Mouse (Mus musculus): ENCODE data around the gene Pik3r1. TPM values are rescaled to one million over a fixed set of nuclear protein-coding genes. Genes with fewer than 3 reads are reported as not detected.

Pik3r1 gene
- polyA plus RNA-seq, 1 experiment from 2014 or later: 45.9 TPM

DNA sequence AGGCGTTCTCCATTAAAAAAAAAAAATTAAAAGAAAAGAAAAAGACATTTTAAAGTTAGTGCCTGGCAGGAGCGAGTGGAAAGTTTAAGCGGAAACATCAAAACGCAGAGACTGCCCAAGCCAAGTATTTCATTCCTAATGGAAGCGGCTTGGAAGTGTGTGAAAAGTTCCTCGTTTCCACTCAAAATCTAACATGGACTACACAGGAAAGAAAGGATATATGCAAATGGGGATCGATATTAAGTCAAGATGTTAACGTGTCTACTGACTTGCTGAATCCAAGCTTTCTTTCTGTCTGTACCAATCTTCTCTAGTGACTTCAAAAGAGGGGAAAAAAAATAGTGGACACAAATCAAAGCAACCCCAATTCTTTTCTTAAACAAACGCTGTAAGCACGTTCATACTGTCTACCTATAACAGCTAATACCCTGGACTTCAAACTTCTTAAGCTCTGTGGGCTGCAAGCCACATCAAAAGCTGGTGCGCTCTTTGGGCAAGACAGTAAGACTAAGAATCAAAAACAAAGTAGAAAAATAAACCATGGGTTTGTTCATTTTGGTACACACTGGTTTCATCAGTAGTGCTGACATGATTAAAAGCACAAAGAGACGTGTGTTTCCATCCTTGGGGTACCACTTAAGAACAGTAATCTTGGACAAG lies 54.5 kb downstream of the Pik3r1 start:
- H3K9me3 ChIP-seq (ENCODE audit: control insufficient read depth, low read length): no peaks in the 10 kb centered on the region
- H3K4me2 ChIP-seq (ENCODE audit: low read depth, low read length): no peak overlapping the region
- H3K27ac ChIP-seq (replicated peaks; ENCODE audit: low read depth, low read length): peak overlapping the region; percentile 30
- ATAC-seq (ENCODE audit: low read depth): no peak; the same call in 1 of the 2 replicates
- 49% methylated on average over 12 of the region's 12 CpGs for WGBS
- peaks cover 10% of the 10 kb centered on the region; the same call in 1 of the 2 replicates for H3K36me3 ChIP-seq (ENCODE audit: control insufficient read depth, insufficient read depth, low read length)
- H3K9ac ChIP-seq (ENCODE audit: low read depth, low read length): no peak overlapping the region
- H3K4me3 ChIP-seq (ENCODE audit: low read depth, low read length): no peak overlapping the region
- DNase-seq (ENCODE audit: low spot score): peak; percentile 66
- H3K4me1 ChIP-seq (ENCODE audit: control insufficient read depth, insufficient read depth, low read length): peaks cover 4% of the 10 kb centered on the region; the same call in 1 of the 2 replicates
- no peaks in the 10 kb centered on the region for H3K27me3 ChIP-seq (replicated peaks; ENCODE audit: control insufficient read depth, insufficient read depth, low read length)

DNA sequence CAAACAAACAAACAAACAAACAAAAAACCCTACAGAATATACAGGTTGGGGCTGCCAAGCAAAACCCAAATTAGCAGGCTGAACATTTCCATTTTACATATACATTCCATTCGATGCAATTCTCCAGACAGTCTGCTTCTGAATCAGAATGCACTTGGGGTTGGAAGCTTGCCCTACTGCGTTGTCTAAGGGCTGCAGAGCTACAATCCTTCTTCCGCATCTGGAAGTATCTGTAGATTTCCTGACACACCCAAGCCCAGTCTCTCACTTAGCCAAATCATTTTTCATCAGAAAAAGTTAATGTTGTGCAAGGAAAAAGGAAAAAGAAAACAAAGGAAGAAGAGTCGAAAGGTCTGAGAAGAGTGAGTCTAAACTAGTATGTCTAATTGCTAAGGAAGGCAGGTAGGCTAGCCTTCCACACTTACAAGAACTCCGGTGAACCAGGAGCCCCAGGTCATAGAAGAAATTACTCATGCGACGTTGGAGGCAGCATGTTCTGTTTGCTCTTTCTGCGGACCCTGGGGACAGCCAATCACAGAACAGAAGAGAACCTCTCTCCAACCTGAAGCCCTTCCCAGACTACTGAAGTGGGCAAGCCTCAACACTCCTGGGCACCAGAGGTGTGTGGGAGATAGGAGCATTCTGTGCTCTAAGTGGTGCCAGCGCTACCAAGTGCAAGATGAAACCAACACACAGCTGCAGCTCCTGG lies 55.1 kb downstream of the Pik3r1 start:
- Histone ChIP-seq H3K27me3 (replicated peaks; ENCODE audit: control insufficient read depth, insufficient read depth, low read length) (no peaks in the 10 kb centered on the region), H3K4me2 (ENCODE audit: low read depth, low read length) (no peak overlapping the region), H3K36me3 (ENCODE audit: control insufficient read depth, insufficient read depth, low read length) (peaks cover 17% of the 10 kb centered on the region; the same call in 1 of the 2 replicates), H3K27ac (replicated peaks; ENCODE audit: low read depth, low read length) (peak overlapping the region; percentile 35; the same call in 1 of the 2 replicates), H3K9ac (ENCODE audit: low read depth, low read length) (no peak overlapping the region), H3K9me3 (ENCODE audit: control insufficient read depth, low read length) (no peaks in the 10 kb centered on the region), H3K4me3 (ENCODE audit: low read depth, low read length) (no peak overlapping the region), H3K4me1 (ENCODE audit: control insufficient read depth, insufficient read depth, low read length) (peaks cover 4% of the 10 kb centered on the region; the same call in 1 of the 2 replicates)
- WGBS: 53% methylated on average over 9 of the region's 9 CpGs
- peak; percentile 55; the same call in 1 of the 2 replicates for ATAC-seq (ENCODE audit: low read depth)
- DNase-seq (ENCODE audit: low spot score): peak; percentile 62

- H3K27ac ChIP-seq (replicated peaks; ENCODE audit: low read depth, low read length): peak overlapping the region; percentile 0; the same call in 1 of the 2 replicates
- 85% methylated on average over 9 of the region's 9 CpGs for WGBS
- H3K4me2 ChIP-seq (ENCODE audit: low read depth, low read length): no peak overlapping the region
- no peaks in the 10 kb centered on the region for H3K9me3 ChIP-seq (ENCODE audit: control insufficient read depth, low read length)
- H3K4me3 ChIP-seq (ENCODE audit: low read depth, low read length): no peak overlapping the region
- peaks cover 4% of the 10 kb centered on the region; the same call in 1 of the 2 replicates for H3K4me1 ChIP-seq (ENCODE audit: control insufficient read depth, insufficient read depth, low read length)
- DNase-seq (ENCODE audit: low spot score) (no peak), ATAC-seq (ENCODE audit: low read depth) (no peak)
- peaks cover 24% of the 10 kb centered on the region for H3K36me3 ChIP-seq (ENCODE audit: control insufficient read depth, insufficient read depth, low read length)
- no peak overlapping the region for H3K9ac ChIP-seq (ENCODE audit: low read depth, low read length)
- no peaks in the 10 kb centered on the region for H3K27me3 ChIP-seq (replicated peaks; ENCODE audit: control insufficient read depth, insufficient read depth, low read length)
Observed at GRCm38 (mm10) chr13:101712099-101712498, 55.9 kb downstream of the Pik3r1 start.

- Histone ChIP-seq H3K9ac (ENCODE audit: low read depth, low read length) (no peak overlapping the region), H3K4me3 (ENCODE audit: low read depth, low read length) (no peak overlapping the region), H3K27ac (replicated peaks; ENCODE audit: low read depth, low read length) (no peak overlapping the region), H3K27me3 (replicated peaks; ENCODE audit: control insufficient read depth, insufficient read depth, low read length) (no peaks in the 10 kb centered on the region), H3K4me2 (ENCODE audit: low read depth, low read length) (no peak overlapping the region), H3K4me1 (ENCODE audit: control insufficient read depth, insufficient read depth, low read length) (peaks cover 4% of the 10 kb centered on the region; the same call in 1 of the 2 replicates), H3K9me3 (ENCODE audit: control insufficient read depth, low read length) (no peaks in the 10 kb centered on the region), H3K36me3 (ENCODE audit: control insufficient read depth, insufficient read depth, low read length) (peaks cover 32% of the 10 kb centered on the region)
- DNase-seq (ENCODE audit: low spot score): no peak
- ATAC-seq (ENCODE audit: low read depth): no peak
- WGBS: 93% methylated on average over 2 of the region's 2 CpGs
Observed at GRCm38 (mm10) chr13:101711301-101711700, 56.7 kb downstream of the Pik3r1 start.

DNA sequence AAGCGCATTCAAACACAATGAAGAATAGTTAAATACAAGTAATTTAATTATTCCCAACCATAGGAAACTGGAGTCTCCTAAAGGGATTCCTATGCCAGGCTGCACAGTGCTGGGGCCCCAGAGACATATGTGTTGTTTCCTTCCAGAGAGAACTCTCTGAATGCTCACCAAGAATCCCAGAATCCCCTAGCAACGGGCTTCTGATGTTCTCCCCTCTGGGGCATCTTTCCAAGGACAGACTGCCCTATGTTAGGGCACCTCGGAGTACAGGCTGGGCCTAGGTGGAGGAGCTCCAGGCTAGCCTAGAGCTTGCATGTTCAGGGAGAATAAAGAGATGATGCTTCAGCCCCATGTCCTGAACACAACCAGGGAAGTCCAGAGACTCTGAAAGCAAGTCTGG lies 58.2 kb downstream of the Pik3r1 start:
- Histone ChIP-seq H3K9ac (ENCODE audit: low read depth, low read length) (no peak overlapping the region), H3K4me3 (ENCODE audit: low read depth, low read length) (no peak overlapping the region), H3K36me3 (ENCODE audit: control insufficient read depth, insufficient read depth, low read length) (peaks cover 44% of the 10 kb centered on the region), H3K4me2 (ENCODE audit: low read depth, low read length) (no peak overlapping the region), H3K27ac (replicated peaks; ENCODE audit: low read depth, low read length) (no peak overlapping the region), H3K4me1 (ENCODE audit: control insufficient read depth, insufficient read depth, low read length) (peaks cover 4% of the 10 kb centered on the region; the same call in 1 of the 2 replicates), H3K27me3 (replicated peaks; ENCODE audit: control insufficient read depth, insufficient read depth, low read length) (no peaks in the 10 kb centered on the region), H3K9me3 (ENCODE audit: control insufficient read depth, low read length) (no peaks in the 10 kb centered on the region)
- ATAC-seq (ENCODE audit: low read depth) (no peak), DNase-seq (ENCODE audit: low spot score) (no peak)
- 83% methylated on average over 3 of the region's 3 CpGs for whole genome bisulfite sequencing

GRCm38 (mm10) chr13:101707226-101707625 lies 60.8 kb downstream of the Pik3r1 start:
- ATAC-seq (ENCODE audit: low read depth) (no peak), DNase-seq (ENCODE audit: low spot score) (no peak)
- Histone ChIP-seq H3K4me1 (ENCODE audit: control insufficient read depth, insufficient read depth, low read length) (no peaks in the 10 kb centered on the region), H3K9me3 (ENCODE audit: control insufficient read depth, low read length) (no peaks in the 10 kb centered on the region), H3K4me2 (ENCODE audit: low read depth, low read length) (no peak overlapping the region), H3K27me3 (replicated peaks; ENCODE audit: control insufficient read depth, insufficient read depth, low read length) (no peaks in the 10 kb centered on the region), H3K27ac (replicated peaks; ENCODE audit: low read depth, low read length) (no peak overlapping the region), H3K9ac (ENCODE audit: low read depth, low read length) (no peak overlapping the region), H3K4me3 (ENCODE audit: low read depth, low read length) (no peak overlapping the region), H3K36me3 (ENCODE audit: control insufficient read depth, insufficient read depth, low read length) (peaks cover 51% of the 10 kb centered on the region)
- WGBS: 87% methylated on average over 9 of the region's 9 CpGs

- WGBS: 88% methylated on average over 7 of the region's 7 CpGs
- peaks cover 59% of the 10 kb centered on the region for H3K36me3 ChIP-seq (ENCODE audit: control insufficient read depth, insufficient read depth, low read length)
- H3K4me3 ChIP-seq (ENCODE audit: low read depth, low read length): no peak overlapping the region
- H3K4me1 ChIP-seq (ENCODE audit: control insufficient read depth, insufficient read depth, low read length): no peaks in the 10 kb centered on the region
- no peak for ATAC-seq (ENCODE audit: low read depth)
- no peak for DNase-seq (ENCODE audit: low spot score)
- H3K9me3 ChIP-seq (ENCODE audit: control insufficient read depth, low read length): no peaks in the 10 kb centered on the region
- no peaks in the 10 kb centered on the region for H3K27me3 ChIP-seq (replicated peaks; ENCODE audit: control insufficient read depth, insufficient read depth, low read length)
- no peak overlapping the region for H3K9ac ChIP-seq (ENCODE audit: low read depth, low read length)
- no peak overlapping the region for H3K27ac ChIP-seq (replicated peaks; ENCODE audit: low read depth, low read length)
- no peak overlapping the region for H3K4me2 ChIP-seq (ENCODE audit: low read depth, low read length)
Observed at GRCm38 (mm10) chr13:101706426-101706825, 61.6 kb downstream of the Pik3r1 start.

DNA sequence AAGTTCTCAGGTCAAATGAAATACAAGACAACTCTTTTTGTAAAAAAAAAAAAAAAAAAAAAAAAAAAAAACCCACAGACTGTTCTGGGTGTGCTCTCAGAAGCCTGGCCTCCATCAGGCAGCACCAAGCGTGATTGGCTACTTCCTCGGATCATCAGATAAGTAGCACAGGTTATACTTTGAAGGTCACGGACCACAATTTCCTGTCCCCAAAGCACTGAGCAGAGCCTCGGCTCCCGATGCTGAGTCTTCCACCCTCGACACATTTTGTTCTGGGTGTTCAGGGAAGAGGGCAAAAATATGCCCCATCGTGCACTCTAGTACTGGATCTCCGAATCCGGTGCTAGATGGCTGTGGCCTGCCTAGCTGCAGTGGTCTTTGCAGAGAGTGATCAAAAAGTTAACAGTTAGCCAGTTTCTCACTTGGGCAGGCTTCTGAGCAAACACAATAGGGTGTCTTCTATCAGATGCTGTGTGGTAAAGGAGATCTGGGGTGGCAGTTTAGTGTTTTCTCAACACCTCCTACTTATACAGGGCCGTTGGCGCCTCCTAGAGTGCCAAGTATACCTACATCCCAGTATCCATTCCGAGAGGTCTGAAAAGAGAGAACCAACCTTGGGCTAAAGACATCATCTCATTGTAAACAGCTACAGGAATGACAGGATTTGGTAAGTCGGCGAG lies 65.8 kb downstream of the Pik3r1 start:
- no peak overlapping the region for H3K4me3 ChIP-seq (ENCODE audit: low read depth, low read length)
- no peak overlapping the region for H3K4me2 ChIP-seq (ENCODE audit: low read depth, low read length)
- peaks cover 69% of the 10 kb centered on the region for H3K36me3 ChIP-seq (ENCODE audit: control insufficient read depth, insufficient read depth, low read length)
- 88% methylated on average over 14 of the region's 14 CpGs for WGBS
- ATAC-seq (ENCODE audit: low read depth): no peak
- no peak for DNase-seq (ENCODE audit: low spot score)
- H3K27ac ChIP-seq (replicated peaks; ENCODE audit: low read depth, low read length): no peak overlapping the region
- H3K4me1 ChIP-seq (ENCODE audit: control insufficient read depth, insufficient read depth, low read length): peaks cover 12% of the 10 kb centered on the region
- no peaks in the 10 kb centered on the region for H3K9me3 ChIP-seq (ENCODE audit: control insufficient read depth, low read length)
- H3K9ac ChIP-seq (ENCODE audit: low read depth, low read length): no peak overlapping the region
- H3K27me3 ChIP-seq (replicated peaks; ENCODE audit: control insufficient read depth, insufficient read depth, low read length): no peaks in the 10 kb centered on the region
